9 mouse cellular contexts compared by ENCODE assay signal in the genomic region with DNA sequence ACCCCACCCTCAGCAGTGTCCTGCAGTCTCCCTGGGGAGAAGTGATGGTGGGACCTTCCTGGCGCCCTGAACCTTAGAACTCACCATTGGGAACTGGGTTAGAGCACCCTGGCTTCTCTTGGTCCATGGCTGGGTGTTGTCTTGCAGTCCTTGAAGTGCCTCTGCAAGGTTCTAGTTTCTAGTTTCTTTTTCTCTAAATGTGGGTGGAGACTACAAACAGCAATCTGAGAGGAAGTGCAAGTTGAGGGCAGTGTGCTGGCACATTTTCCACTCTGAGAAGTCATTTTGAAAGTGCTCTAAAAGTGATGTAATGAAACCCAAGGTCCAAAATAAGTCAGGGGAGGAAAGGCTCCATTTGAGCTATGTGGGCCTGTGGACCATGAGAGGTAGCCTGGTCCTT. TPM values are rescaled to one million over a fixed set of nuclear protein-coding genes. Genes with fewer than 3 reads are reported as not detected.
DNase-seq lines count a peak whose midpoint lies in the region; TF ChIP-seq lines count a peak whose summit lies in the region.
"Not testable (repeated sequence)": the region's sequence is repeated elsewhere in the genome, so short reads cannot be mapped to it uniquely, and the experiment has no call there.
"Had no signal": no experiment of that assay in that cellular context is flagged by ENCODE, and none has a peak within 500 bp of the region (broad histone marks: within the 10 kb centered on the region; RNA-seq: fewer than 3 reads in every experiment).

Gene Phf11b (minus strand): TSS at position 163 of the 400 bp plus-strand sequence.

- not testable (repeated sequence) for TF ChIP-seq POLR2A in bone marrow macrophage, adult 2 months (IDR thresholded peaks at IDR 0.05; ENCODE audit: borderline replicate concordance, low read depth, low read length)

- not testable (repeated sequence) for H3K27me3 ChIP-seq in splenic B cell, adult 2 months (ENCODE audit: control insufficient read depth, insufficient read depth, low read length, poor library complexity, severe bottlenecking)

- H3K36me3 ChIP-seq in splenic B cell, adult 2 months (ENCODE audit: control insufficient read depth, insufficient read depth, low read length, poor library complexity, severe bottlenecking) = not testable (repeated sequence)

- not testable (repeated sequence) for TF ChIP-seq CTCF in bone marrow macrophage, adult 2 months (IDR thresholded peaks at IDR 0.05; ENCODE audit: low read depth, low read length)

- not testable (repeated sequence) for H3K4me1 ChIP-seq in bone marrow macrophage, adult 2 months (ENCODE audit: control insufficient read depth, insufficient read depth, low read length)

- peak; percentile 6 to 27 for DNase-seq in CD8-positive naive resting alpha-beta T cell, adult 2 months (ENCODE audit: low read depth in 2 of 2, low spot score in 2 of 2)
- peak; percentile 4 to 5 for DNase-seq in heart, postnatal 10 days
- peak; percentile 21 to 33 for DNase-seq in kidney, postnatal 36 days
- DNase-seq in lung, postnatal 10 days = peak; percentile 13
- DNase-seq in naive thymus-derived CD4-positive, alpha-beta T cell, adult 2 months (ENCODE audit: low read depth) = peak; percentile 67
- peak; percentile 74 for DNase-seq in splenic B cell, adult 2 months (ENCODE audit: low read depth, low spot score)

- H3K4me3 ChIP-seq in bone marrow macrophage, adult 2 months (ENCODE audit: insufficient read depth, low read length) = peak within 1 kb of the TSS; percentile 43

- intact Hi-C loops in heart, postnatal 10 days (cut with DNase I) = not testable (repeated sequence)

- not testable (repeated sequence) for H3K27ac ChIP-seq in bone marrow macrophage, adult 2 months (ENCODE audit: insufficient read depth, low read depth, low read length)

RNA-seq across cellular contexts. Expression of gene Phf11b, which starts in this region (rescaled TPM):
- polyA plus RNA-seq in bone marrow macrophage, adult 2 months (2012; ENCODE audit: insufficient read depth, insufficient read length, missing spikeins) = 31.9 and 36.1 TPM in 2 replicates
- total RNA-seq in heart, postnatal 10 days (2021) = under 1 TPM; 0.47 to 0.53 TPM
- polyA plus RNA-seq: heart, embryonic 10.5 days; midbrain, embryonic 10.5 days had no signal

Comparison
In these comparisons a context has a peak if more than half of its experiments do, and no peak if none do; other contexts are left out.
1. Peak in DNase-seq in heart, postnatal 10 days; RNA of the gene not detected or under 1 TPM.
2. DNase-seq: peak in every context shown above with its lines; median percentile 74 in splenic B cell, adult 2 months; 67 in naive thymus-derived CD4-positive, alpha-beta T cell, adult 2 months; 27 in kidney, postnatal 36 days; 16 in CD8-positive naive resting alpha-beta T cell, adult 2 months; 13 in lung, postnatal 10 days; 4 in heart, postnatal 10 days.